Mouse (Mus musculus): ENCODE measurements at regions not wholly inside any gene's neighbourhood (a gene's known extent, or its start where the extent isn't known, plus 50 kb on each side); places are given as distances from the start of the nearest gene placed in this dataset.
"Not testable (repeated sequence)": the region's sequence is repeated elsewhere in the genome, so short reads cannot be mapped to it uniquely, and the experiment has no call there.

- not testable (repeated sequence) for H3K9ac ChIP-seq (replicated peaks; ENCODE audit: low read length); H3K4me2 ChIP-seq (ENCODE audit: low read depth, low read length); ATAC-seq (replicated peaks; ENCODE audit: insufficient number of reproducible peaks, low FRiP score, low TSS enrichment, low read depth); H3K27ac ChIP-seq (replicated peaks; ENCODE audit: low read depth, low read length); H3K9me3 ChIP-seq (replicated peaks; ENCODE audit: control insufficient read depth, low read length); H3K4me3 ChIP-seq (ENCODE audit: low read depth, low read length); H3K36me3 ChIP-seq (replicated peaks; ENCODE audit: control insufficient read depth, insufficient read depth, low read depth, low read length); DNase-seq (ENCODE audit: low spot score); H3K27me3 ChIP-seq (ENCODE audit: control insufficient read depth, insufficient read depth, low read length); H3K4me1 ChIP-seq (ENCODE audit: control insufficient read depth, insufficient read depth, low read length)
- WGBS, result 68% methylated on average over 3 of the region's 4 CpGs
These were observed 188.2 kb upstream of the Asap2 start for GRCm38 (mm10) chr12:20802027-20802426.

- not testable (repeated sequence) for H3K9me3 ChIP-seq (replicated peaks; ENCODE audit: control insufficient read depth, low read length); H3K4me1 ChIP-seq (ENCODE audit: control insufficient read depth, insufficient read depth, low read length); H3K36me3 ChIP-seq (replicated peaks; ENCODE audit: control insufficient read depth, insufficient read depth, low read depth, low read length); H3K27ac ChIP-seq (replicated peaks; ENCODE audit: low read depth, low read length); H3K27me3 ChIP-seq (ENCODE audit: control insufficient read depth, insufficient read depth, low read length); H3K4me2 ChIP-seq (ENCODE audit: low read depth, low read length); H3K4me3 ChIP-seq (ENCODE audit: low read depth, low read length); DNase-seq (ENCODE audit: low spot score); ATAC-seq (replicated peaks; ENCODE audit: insufficient number of reproducible peaks, low FRiP score, low TSS enrichment, low read depth); H3K9ac ChIP-seq (replicated peaks; ENCODE audit: low read length)
- WGBS, result 98% methylated on average over 3 of the region's 5 CpGs
These were observed 184.8 kb upstream of the Asap2 start for GRCm38 (mm10) chr12:20805466-20805865.

- 84% methylated on average over 2 of the region's 2 CpGs for WGBS
- Histone ChIP-seq H3K4me2 (ENCODE audit: low read depth, low read length) (no peak overlapping the region), H3K27ac (replicated peaks; ENCODE audit: low read depth, low read length) (no peak overlapping the region), H3K4me1 (ENCODE audit: control insufficient read depth, insufficient read depth, low read length) (no peaks in the 10 kb centered on the region), H3K9ac (replicated peaks; ENCODE audit: low read length) (no peak overlapping the region), H3K27me3 (ENCODE audit: control insufficient read depth, insufficient read depth, low read length) (no peaks in the 10 kb centered on the region), H3K36me3 (replicated peaks; ENCODE audit: control insufficient read depth, insufficient read depth, low read depth, low read length) (no peaks in the 10 kb centered on the region), H3K9me3 (replicated peaks; ENCODE audit: control insufficient read depth, low read length) (peaks cover 4% of the 10 kb centered on the region), H3K4me3 (ENCODE audit: low read depth, low read length) (no peak overlapping the region)
- ATAC-seq (replicated peaks; ENCODE audit: insufficient number of reproducible peaks, low FRiP score, low TSS enrichment, low read depth) (no peak), DNase-seq (ENCODE audit: low spot score) (no peak)
These were observed 183.6 kb upstream of the Asap2 start for GRCm38 (mm10) chr12:20806681-20807080.

GRCm38 (mm10) chr12:20813836-20814235, 176.4 kb upstream of the Asap2 start:
- H3K4me1 ChIP-seq (ENCODE audit: control insufficient read depth, insufficient read depth, low read length); H3K4me2 ChIP-seq (ENCODE audit: low read depth, low read length); H3K4me3 ChIP-seq (ENCODE audit: low read depth, low read length); DNase-seq (ENCODE audit: low spot score); ATAC-seq (replicated peaks; ENCODE audit: insufficient number of reproducible peaks, low FRiP score, low TSS enrichment, low read depth); H3K9me3 ChIP-seq (replicated peaks; ENCODE audit: control insufficient read depth, low read length); H3K27ac ChIP-seq (replicated peaks; ENCODE audit: low read depth, low read length); H3K9ac ChIP-seq (replicated peaks; ENCODE audit: low read length); H3K36me3 ChIP-seq (replicated peaks; ENCODE audit: control insufficient read depth, insufficient read depth, low read depth, low read length); H3K27me3 ChIP-seq (ENCODE audit: control insufficient read depth, insufficient read depth, low read length): not testable (repeated sequence)
- 79% methylated on average over 6 of the region's 6 CpGs for WGBS

GRCm38 (mm10) chr12:20815121-20815520, 175.1 kb upstream of the Asap2 start:
- 28% methylated on average over 17 of the region's 40 CpGs for WGBS
- not testable (repeated sequence) for H3K4me1 ChIP-seq (ENCODE audit: control insufficient read depth, insufficient read depth, low read length); ATAC-seq (replicated peaks; ENCODE audit: insufficient number of reproducible peaks, low FRiP score, low TSS enrichment, low read depth); DNase-seq (ENCODE audit: low spot score); H3K9me3 ChIP-seq (replicated peaks; ENCODE audit: control insufficient read depth, low read length); H3K36me3 ChIP-seq (replicated peaks; ENCODE audit: control insufficient read depth, insufficient read depth, low read depth, low read length); H3K9ac ChIP-seq (replicated peaks; ENCODE audit: low read length); H3K27me3 ChIP-seq (ENCODE audit: control insufficient read depth, insufficient read depth, low read length); H3K27ac ChIP-seq (replicated peaks; ENCODE audit: low read depth, low read length)
- H3K4me2 ChIP-seq (ENCODE audit: low read depth, low read length), result peak overlapping the region; percentile 16
- peak overlapping the region; percentile 31 for H3K4me3 ChIP-seq (ENCODE audit: low read depth, low read length)

GRCm38 (mm10) chr12:20815599-20815998, 174.7 kb upstream of the Asap2 start:
- 13% methylated on average over 30 of the region's 38 CpGs for WGBS
- H3K36me3 ChIP-seq (replicated peaks; ENCODE audit: control insufficient read depth, insufficient read depth, low read depth, low read length), result no peaks in the 10 kb centered on the region
- no peak for ATAC-seq (replicated peaks; ENCODE audit: insufficient number of reproducible peaks, low FRiP score, low TSS enrichment, low read depth)
- DNase-seq (ENCODE audit: low spot score), result peak; percentile 20
- peak overlapping the region; percentile 16; the same call in 1 of the 2 replicates for H3K4me2 ChIP-seq (ENCODE audit: low read depth, low read length)
- H3K27me3 ChIP-seq (ENCODE audit: control insufficient read depth, insufficient read depth, low read length), result no peaks in the 10 kb centered on the region
- H3K9ac ChIP-seq (replicated peaks; ENCODE audit: low read length), result no peak overlapping the region
- peak overlapping the region; percentile 31 for H3K4me3 ChIP-seq (ENCODE audit: low read depth, low read length)
- no peak overlapping the region for H3K27ac ChIP-seq (replicated peaks; ENCODE audit: low read depth, low read length)
- H3K9me3 ChIP-seq (replicated peaks; ENCODE audit: control insufficient read depth, low read length), result peaks cover 8% of the 10 kb centered on the region
- no peaks in the 10 kb centered on the region for H3K4me1 ChIP-seq (ENCODE audit: control insufficient read depth, insufficient read depth, low read length)

- 73% methylated on average over 4 of the region's 4 CpGs for WGBS
- not testable (repeated sequence) for H3K36me3 ChIP-seq (replicated peaks; ENCODE audit: control insufficient read depth, insufficient read depth, low read depth, low read length); H3K4me3 ChIP-seq (ENCODE audit: low read depth, low read length); H3K27ac ChIP-seq (replicated peaks; ENCODE audit: low read depth, low read length); ATAC-seq (replicated peaks; ENCODE audit: insufficient number of reproducible peaks, low FRiP score, low TSS enrichment, low read depth); H3K4me1 ChIP-seq (ENCODE audit: control insufficient read depth, insufficient read depth, low read length); H3K9me3 ChIP-seq (replicated peaks; ENCODE audit: control insufficient read depth, low read length); DNase-seq (ENCODE audit: low spot score); H3K9ac ChIP-seq (replicated peaks; ENCODE audit: low read length); H3K4me2 ChIP-seq (ENCODE audit: low read depth, low read length); H3K27me3 ChIP-seq (ENCODE audit: control insufficient read depth, insufficient read depth, low read length)
These were observed 146.5 kb upstream of the Asap2 start for GRCm38 (mm10) chr12:20843661-20844320.

- ATAC-seq (replicated peaks; ENCODE audit: insufficient number of reproducible peaks, low FRiP score, low TSS enrichment, low read depth); H3K4me1 ChIP-seq (ENCODE audit: control insufficient read depth, insufficient read depth, low read length); H3K4me2 ChIP-seq (ENCODE audit: low read depth, low read length); H3K9me3 ChIP-seq (replicated peaks; ENCODE audit: control insufficient read depth, low read length); H3K9ac ChIP-seq (replicated peaks; ENCODE audit: low read length); H3K27me3 ChIP-seq (ENCODE audit: control insufficient read depth, insufficient read depth, low read length); H3K4me3 ChIP-seq (ENCODE audit: low read depth, low read length); H3K36me3 ChIP-seq (replicated peaks; ENCODE audit: control insufficient read depth, insufficient read depth, low read depth, low read length); H3K27ac ChIP-seq (replicated peaks; ENCODE audit: low read depth, low read length): not testable (repeated sequence)
- WGBS, result 52% methylated on average over 7 of the region's 7 CpGs
- peak; percentile 38 for DNase-seq (ENCODE audit: low spot score)
These were observed 145.4 kb upstream of the Asap2 start for GRCm38 (mm10) chr12:20844873-20845272.

Measured in embryonic facial prominence, embryonic 11.5 days (tissue).